18 mouse cellular contexts compared by ENCODE assay signal in genomic region chr4:81671986-81672385, GRCm38 (mm10).
"Had no signal": no experiment of that assay in that cellular context is flagged by ENCODE, and none has a peak within 500 bp of the region (broad histone marks: within the 10 kb centered on the region; RNA-seq: fewer than 3 reads in every experiment).

No protein-coding gene starts in this region.

- H3K27ac ChIP-seq: kidney, postnatal 0 days; layer of hippocampus, adult 2 months; limb, embryonic 10.5 days; limb, embryonic 13.5 days; liver, embryonic 13.5 days; lung, embryonic 15.5 days; macrophage; midbrain, embryonic 12.5 days; midbrain, embryonic 15.5 days; neural tube, embryonic 13.5 days had no signal

- H3K4me2 ChIP-seq: limb, embryonic 13.5 days; liver, embryonic 13.5 days; lung, embryonic 15.5 days; midbrain, embryonic 12.5 days; midbrain, embryonic 15.5 days; neural tube, embryonic 13.5 days had no signal

- H3K9ac ChIP-seq: limb, embryonic 13.5 days; liver, embryonic 13.5 days; lung, embryonic 15.5 days; midbrain, embryonic 12.5 days; midbrain, embryonic 15.5 days; neural tube, embryonic 13.5 days had no signal

- H3K36me3 ChIP-seq: limb, embryonic 10.5 days; limb, embryonic 13.5 days; liver, embryonic 13.5 days; lung, embryonic 15.5 days; midbrain, embryonic 12.5 days; midbrain, embryonic 15.5 days; neural tube, embryonic 13.5 days had no signal

- DNase-seq: kidney, adult 2 months; kidney, postnatal 25 days; layer of hippocampus, adult 9-11 months; liver; liver, embryonic 13.5 days; thymus, adult 2 months; thymus, postnatal 14 days; thymus, postnatal 4 days had no signal

- H3K27me3 ChIP-seq: limb, embryonic 13.5 days; liver, embryonic 13.5 days; lung, embryonic 15.5 days; midbrain, embryonic 12.5 days; midbrain, embryonic 15.5 days; neural tube, embryonic 13.5 days had no signal

- H3K4me1 ChIP-seq: liver, embryonic 13.5 days; midbrain, embryonic 15.5 days had no signal

- H3K4me3 ChIP-seq: layer of hippocampus, adult 2 months; limb, embryonic 10.5 days; limb, embryonic 13.5 days; liver, embryonic 13.5 days; lung, embryonic 15.5 days; midbrain, embryonic 12.5 days; midbrain, embryonic 15.5 days; myocyte; neural tube, embryonic 13.5 days had no signal

- ATAC-seq: midbrain, embryonic 15.5 days had no signal

- H3K9me3 ChIP-seq: limb, embryonic 10.5 days; limb, embryonic 13.5 days; liver, embryonic 13.5 days; lung, embryonic 15.5 days; midbrain, embryonic 12.5 days; midbrain, embryonic 15.5 days; neural tube, embryonic 13.5 days had no signal
